Mouse (Mus musculus) spleen, postnatal 36 days (tissue): ENCODE measurements around the gene Car10.

Experiments used
- DNase-seq, 2 experiments: peaks; one replicate each; pipeline ENCODE4 v3.0.0; 2022; ENCODE audit warnings: low spot score in 2 of 2, mixed read lengths in 1 of 2

Car10 gene

GRCm38 (mm10) chr11:93172430-93172829, 74.6 kb downstream of the Car10 start:
- DNase-seq, result no peak

- no peak for DNase-seq
Measured at GRCm38 (mm10) chr11:93173533-93174308, 75.9 kb downstream of the Car10 start.

- DNase-seq, result no peak
Measured at GRCm38 (mm10) chr11:93185477-93185876, 87.6 kb downstream of the Car10 start.

GRCm38 (mm10) chr11:93186163-93186562, 88.3 kb downstream of the Car10 start:
- DNase-seq, result no peak

GRCm38 (mm10) chr11:93188621-93189020, 90.8 kb downstream of the Car10 start:
- DNase-seq, result no peak

- no peak for DNase-seq
Measured at GRCm38 (mm10) chr11:93200046-93200445, 102.2 kb downstream of the Car10 start.

GRCm38 (mm10) chr11:93217457-93217856, 119.6 kb downstream of the Car10 start:
- no peak for DNase-seq

- no peak for DNase-seq
Measured at GRCm38 (mm10) chr11:93230057-93230456, 132.2 kb downstream of the Car10 start.

- DNase-seq, result no peak
Measured at GRCm38 (mm10) chr11:93249771-93250265, 152.0 kb downstream of the Car10 start.

- no peak for DNase-seq
Measured at GRCm38 (mm10) chr11:93251766-93252165, 153.9 kb downstream of the Car10 start.

- DNase-seq, result no peak
Measured at GRCm38 (mm10) chr11:93263979-93264378, 166.2 kb downstream of the Car10 start.

- no peak for DNase-seq
Measured at GRCm38 (mm10) chr11:93272016-93272415, 174.2 kb downstream of the Car10 start.

- no peak for DNase-seq
Measured at GRCm38 (mm10) chr11:93273906-93274305, 176.1 kb downstream of the Car10 start.

GRCm38 (mm10) chr11:93293661-93294060, 195.8 kb downstream of the Car10 start:
- no peak for DNase-seq

- no peak for DNase-seq
Measured at GRCm38 (mm10) chr11:93309981-93310380, 212.2 kb downstream of the Car10 start.

- DNase-seq, result no peak
Measured at GRCm38 (mm10) chr11:93337756-93338155, 239.9 kb downstream of the Car10 start.

- no peak for DNase-seq
Measured at GRCm38 (mm10) chr11:93343961-93344360, 246.1 kb downstream of the Car10 start.

GRCm38 (mm10) chr11:93344869-93345268, 247.0 kb downstream of the Car10 start:
- no peak for DNase-seq

GRCm38 (mm10) chr11:93361576-93361975, 263.7 kb downstream of the Car10 start:
- DNase-seq, result no peak

- DNase-seq, result no peak
Measured at GRCm38 (mm10) chr11:93364171-93364570, 266.3 kb downstream of the Car10 start.

- no peak for DNase-seq
Measured at GRCm38 (mm10) chr11:93367244-93367643, 269.4 kb downstream of the Car10 start.

- DNase-seq, result no peak
Measured at GRCm38 (mm10) chr11:93367740-93368139, 269.9 kb downstream of the Car10 start.

- no peak for DNase-seq
Measured at GRCm38 (mm10) chr11:93373697-93374354, 276.0 kb downstream of the Car10 start.
